Mouse (Mus musculus) spleen, embryonic (tissue): ENCODE measurements at regions not wholly inside any gene's neighbourhood (a gene's known extent, or its start where the extent isn't known, plus 50 kb on each side); places are given as distances from the start of the nearest gene placed in this dataset.

Experiments
- CTCF ChIA-PET: fragments of 350-600 bp; sonication (Branson Sonifier 250); formaldehyde crosslinking; loops from one replicate; lab custom pipeline; 2022; lab: Charles Lee

DNA sequence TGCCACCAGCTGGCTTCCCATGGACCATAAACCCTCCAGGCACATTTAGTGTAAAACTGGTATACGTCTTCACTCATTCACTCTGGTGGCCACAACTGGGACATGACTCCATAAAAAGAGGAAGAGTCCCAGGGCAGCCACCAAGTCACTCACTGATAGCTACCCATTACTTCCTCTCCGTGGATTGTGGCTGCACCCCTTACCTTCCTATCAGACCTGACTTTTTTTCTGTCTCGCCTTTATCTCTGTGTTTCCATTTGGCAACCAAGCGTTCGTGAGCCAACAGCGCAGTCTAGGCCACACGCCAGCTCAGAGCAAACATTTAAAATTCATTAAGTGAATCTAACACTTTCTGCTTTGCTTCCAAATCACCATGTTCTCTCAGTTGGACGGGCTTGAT, 53.9 kb upstream of the Slc44a1 start:
- CTCF ChIA-PET, result no interaction called here

DNA sequence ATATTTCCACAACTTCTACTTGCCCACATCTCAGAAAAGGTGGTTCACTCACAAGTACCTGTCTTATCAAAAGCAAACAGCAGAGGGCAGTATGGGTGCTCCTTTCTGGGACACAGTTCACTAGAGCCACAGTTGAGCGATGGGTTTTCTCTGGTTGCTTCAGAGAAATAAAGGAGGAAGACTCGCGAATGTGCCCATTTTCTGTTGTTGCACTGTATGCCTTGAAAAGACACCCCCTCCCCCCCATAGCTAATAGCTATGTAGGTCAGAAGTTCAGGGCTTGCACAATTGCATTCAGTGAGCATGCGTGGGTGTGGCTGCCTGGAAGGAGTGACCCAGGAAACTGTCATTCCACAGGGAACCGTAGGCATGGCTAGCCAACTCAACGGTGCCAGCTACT, 55.5 kb upstream of the Slc44a1 start:
- CTCF ChIA-PET, result interaction anchor here (0.5 to 1.6 kb wide), 4 partner anchors 11 to 202 kb away, joined by 3 to 9 read pairs (median 6); no protein-coding TSS in a partner anchor

DNA sequence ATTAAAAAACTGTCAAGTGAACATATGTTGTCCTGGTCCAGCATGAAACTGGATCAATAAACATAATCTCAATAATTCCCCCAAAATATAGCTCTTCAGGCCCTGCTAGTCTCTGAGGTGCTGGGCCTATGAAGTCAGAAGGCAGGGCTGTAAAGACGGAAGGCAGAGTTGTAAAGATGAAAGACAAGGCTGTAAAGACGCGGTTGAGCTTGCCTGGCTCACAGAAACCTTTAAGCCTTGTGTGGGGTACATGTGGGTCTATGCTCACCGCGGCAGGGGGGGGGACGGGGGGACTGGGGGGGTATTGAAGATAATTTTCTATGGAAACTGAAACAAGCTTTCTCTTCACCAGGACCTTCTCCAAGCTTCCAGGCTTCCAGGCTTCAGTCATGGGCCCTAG, 56.1 kb upstream of the Slc44a1 start:
- CTCF ChIA-PET, result interaction anchor here (0.6 to 1.6 kb wide), 4 partner anchors 17 to 201 kb away, joined by 3 to 6 read pairs (median 4); no protein-coding TSS in a partner anchor

DNA sequence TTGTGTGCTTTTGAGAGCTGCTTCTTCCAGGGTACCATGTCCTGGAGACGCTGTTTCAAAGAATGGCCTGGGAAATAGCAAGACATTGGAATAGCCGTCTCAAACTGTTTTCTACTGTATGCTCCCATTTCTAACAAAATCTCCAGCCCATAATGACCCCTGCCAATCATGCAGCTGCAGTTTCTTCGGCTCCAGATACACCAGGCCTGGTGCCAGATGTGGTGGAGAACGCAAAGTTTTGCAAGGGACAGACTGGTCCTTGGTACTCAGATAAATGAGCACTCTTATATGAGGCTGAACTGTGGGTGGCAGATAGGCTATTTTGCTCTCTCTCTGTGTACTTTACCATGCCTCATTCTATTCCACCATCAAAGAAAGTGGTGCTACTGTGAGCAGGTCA, 58.2 kb upstream of the Slc44a1 start:
- CTCF ChIA-PET, result interaction anchor here (0.6 kb wide), 1 partner anchor 13 kb away, joined by 3 read pairs; no protein-coding TSS in a partner anchor

DNA sequence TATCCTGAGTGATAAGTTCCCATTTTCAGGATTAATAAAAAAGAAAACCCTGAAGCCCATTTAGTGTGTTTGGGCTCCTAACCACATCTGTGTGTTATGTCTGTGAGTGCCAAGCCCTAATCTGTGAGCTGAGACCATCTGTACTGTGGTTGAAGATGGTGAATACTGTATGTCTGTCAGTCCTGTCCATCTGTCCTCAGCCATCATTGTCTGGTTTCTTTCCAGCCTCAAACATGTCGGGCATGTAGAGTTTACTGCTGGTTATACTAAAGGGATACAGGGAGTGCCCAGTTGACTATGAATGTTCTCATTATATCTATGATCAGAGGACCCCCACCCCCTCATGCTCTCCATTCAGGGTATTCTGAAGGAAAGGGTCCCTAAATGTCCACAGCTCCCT, 60.4 kb upstream of the Slc44a1 start:
- CTCF ChIA-PET, result no interaction called here

DNA sequence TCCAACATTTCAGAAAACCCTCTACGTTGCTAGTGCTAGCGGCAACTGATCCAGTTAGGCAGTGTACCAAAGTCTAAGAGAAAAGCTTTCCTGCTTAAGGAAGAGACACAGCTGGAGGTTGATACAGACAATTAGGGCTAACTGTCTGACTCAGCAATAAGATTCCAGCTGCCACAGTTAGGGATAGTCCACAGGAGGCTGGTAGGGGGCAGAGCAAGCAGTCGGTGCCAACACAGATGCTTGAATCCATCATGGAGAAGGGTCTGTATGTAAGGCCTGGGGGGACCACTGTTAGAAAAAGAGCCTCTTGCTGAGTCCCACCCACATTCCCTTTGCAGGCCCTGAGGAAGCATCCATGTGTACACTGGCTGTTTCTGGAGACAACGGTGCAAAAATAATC, 63.2 kb upstream of the Slc44a1 start:
- CTCF ChIA-PET, result no interaction called here

DNA sequence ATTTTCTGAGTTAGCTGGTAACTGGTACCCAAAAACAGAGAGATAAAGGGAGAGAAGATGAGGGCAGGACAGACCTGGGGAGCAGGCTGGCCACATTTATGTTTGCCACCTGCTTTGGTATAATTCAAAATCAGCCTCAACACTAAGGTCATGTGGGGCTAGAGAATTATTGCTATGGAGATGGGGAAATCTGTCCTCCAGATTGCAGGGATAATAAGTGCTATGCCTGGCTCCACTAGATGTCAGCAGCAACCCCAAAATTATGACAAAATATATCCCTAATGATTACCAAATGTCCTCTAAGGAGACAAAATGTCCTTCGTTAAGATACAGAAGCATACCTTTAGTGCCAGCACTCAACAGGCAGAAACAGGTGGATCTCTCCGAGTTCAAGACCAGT, 83.8 kb upstream of the Slc44a1 start:
- CTCF ChIA-PET, result interaction anchor here (1.4 kb wide), 1 partner anchor 13 kb away, joined by 4 read pairs; no protein-coding TSS in a partner anchor

DNA sequence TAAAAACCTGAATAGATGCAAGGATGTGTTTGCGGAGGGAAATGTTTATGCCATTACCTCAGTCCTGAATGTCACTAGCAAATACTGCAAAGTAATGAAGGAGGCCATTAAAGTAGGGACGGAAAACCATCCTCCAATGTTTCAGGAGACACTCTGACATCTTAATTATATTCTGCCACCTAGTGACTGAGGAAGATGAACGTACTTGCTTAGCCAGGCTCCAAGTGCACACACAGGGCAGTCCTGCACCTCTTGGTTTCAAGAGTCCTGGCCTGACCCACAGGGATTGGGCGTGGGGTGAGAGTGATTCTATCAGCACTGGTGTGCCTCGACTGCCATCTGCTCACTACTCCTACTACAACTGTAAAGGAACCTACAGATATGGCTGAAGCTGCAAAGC, 85.3 kb upstream of the Slc44a1 start:
- CTCF ChIA-PET, result interaction anchor here (0.9 kb wide), 1 partner anchor 243 kb away, joined by 3 read pairs; no protein-coding TSS in a partner anchor

DNA sequence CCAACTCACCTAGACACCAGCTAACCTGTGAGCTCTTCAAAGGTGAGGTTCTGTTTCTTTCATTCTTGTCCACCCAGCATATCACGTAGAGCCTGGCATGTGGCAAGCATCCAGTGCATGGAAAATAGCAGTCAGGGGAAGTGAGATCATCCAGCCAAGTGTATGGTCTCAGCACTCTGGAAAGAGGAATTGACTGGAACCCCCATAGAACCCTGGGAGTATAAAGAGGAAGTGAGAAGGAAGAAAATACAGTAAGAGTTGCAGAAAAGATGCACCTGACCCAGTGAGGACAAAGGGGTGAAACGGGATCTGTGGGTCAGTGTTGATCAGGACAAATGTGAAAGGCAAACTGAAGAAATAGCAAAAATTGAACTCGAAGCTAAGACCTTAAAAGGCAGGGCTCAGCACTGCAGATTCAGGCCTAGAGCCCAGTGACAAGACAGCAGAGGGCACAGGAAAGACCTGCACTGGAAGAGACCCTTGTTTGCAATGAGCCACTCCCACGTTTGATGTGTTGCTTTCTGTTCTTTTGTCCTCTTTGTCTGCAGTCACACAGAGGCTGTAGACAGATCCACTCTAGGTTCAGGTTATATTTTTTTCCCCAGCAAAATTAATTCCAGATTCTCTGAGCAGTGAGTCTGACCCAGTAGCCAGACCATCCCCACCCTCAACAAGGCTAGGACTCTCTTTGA, 86.7 kb upstream of the Slc44a1 start:
- CTCF ChIA-PET, result interaction anchor here (1.0 to 1.2 kb wide), 2 partner anchors 8 to 244 kb away, joined by 3 to 6 read pairs; no protein-coding TSS in a partner anchor

DNA sequence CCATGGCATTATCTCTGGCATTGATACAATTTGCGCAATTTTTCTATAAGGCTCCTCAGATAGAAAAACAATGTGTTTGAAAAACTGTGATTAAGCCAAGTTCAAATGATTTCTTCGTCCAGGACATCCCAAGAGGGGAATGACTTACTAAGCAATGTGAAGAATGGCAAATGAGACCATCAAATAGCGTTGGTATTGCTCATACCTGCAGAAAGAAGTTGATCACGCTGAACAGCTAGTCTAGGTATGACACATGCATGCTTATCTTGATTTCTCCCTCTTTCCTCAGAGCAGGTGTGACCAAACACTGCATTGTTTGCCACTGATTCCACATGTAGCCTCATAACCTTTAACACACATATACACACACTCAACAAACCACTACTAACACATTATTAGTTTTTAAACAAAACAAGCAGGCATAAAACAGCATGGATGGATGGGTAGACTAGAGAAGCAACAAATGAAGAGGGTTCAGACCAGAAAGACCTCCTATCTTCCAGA, 89.1 kb upstream of the Slc44a1 start:
- CTCF ChIA-PET, result no interaction called here

DNA sequence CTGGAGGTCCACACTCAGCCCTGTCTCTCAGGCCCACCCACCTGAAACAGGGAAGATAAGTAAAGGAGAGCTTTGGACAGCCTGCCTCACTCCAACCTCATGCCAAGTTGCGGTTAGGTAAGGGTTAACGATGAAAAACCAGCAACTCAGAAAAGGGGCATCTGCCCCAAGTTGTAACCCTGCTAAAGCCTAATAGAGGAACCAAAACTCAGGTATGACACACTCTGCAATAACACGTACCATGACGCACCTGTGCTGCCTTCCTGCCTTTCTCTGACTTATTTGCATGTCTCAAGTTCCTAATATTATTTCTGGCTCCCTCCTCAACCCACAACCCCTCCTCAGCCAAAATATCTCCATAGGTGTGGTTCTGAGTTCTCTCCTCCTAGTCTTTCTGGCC, 94.9 kb upstream of the Slc44a1 start:
- CTCF ChIA-PET, result no interaction called here

DNA sequence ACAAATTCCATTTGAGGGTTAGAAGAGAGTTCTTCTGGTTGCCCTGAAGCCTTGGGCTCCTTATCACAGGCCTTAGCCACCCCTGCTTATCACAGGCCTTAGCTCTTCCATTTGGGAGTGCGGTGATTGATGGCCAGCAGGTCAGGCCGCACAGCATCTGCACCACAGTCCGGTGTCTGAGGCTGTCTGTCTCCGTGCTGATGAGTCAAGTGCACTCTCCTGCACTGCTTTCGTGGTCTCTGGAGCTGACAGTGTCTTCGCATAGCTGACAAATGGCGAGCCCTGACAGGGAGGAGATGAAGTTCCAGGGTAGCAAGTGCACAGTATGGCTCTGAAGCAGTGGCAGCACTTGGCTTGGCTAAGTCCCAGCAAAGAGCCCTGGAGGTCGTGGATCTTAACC, 95.7 kb upstream of the Slc44a1 start:
- CTCF ChIA-PET, result no interaction called here

DNA sequence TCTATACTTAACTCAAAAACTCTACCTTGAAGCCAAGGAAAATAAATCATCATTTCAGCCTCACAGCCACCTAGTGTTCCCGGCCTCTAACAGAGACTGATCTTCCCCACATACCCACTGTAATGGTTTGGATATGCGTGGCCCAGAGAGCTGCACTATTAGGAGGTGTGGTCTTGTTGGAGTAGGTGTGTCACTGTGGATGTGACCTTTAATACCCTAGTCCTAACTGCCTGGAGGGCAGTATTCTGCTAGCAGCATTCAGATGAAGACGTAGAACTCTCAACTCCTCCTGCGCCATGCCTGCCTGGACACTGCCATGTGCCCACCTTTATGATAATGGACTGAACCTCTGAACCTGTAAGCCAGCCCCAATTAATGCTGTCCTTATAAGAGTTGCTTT, 99.0 kb upstream of the Slc44a1 start:
- CTCF ChIA-PET, result no interaction called here

DNA sequence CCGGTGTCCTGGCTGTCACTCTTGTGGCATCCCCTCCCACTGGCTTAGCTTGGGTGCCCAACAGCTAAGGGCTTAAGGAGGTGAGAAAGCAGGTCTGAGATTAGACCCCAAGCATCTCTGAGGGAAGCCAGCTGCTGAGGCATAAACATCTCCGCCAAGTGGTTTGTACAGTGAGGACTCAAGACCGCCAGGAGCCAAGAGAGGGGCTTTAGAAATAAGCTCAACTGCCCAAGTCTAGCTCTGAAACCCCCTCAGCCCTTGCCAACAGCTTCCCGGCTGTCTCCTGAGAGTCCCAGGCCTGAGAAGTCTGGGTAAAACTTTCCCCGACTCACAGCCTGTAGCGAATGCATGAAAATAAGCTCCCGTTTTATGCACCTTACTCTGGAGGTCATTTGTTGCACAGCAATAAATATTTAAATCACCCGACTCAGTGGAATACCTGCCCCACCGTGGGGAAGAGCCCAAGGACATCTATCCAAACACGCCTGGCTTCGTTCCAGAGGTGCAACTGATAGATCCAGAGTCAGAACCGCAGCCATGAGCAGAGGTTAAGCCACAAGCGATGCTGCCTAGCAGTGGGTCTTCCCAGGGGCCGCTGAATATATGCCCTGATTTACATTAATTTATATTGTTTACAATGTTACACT, 100.1 kb upstream of the Slc44a1 start:
- CTCF ChIA-PET, result no interaction called here

DNA sequence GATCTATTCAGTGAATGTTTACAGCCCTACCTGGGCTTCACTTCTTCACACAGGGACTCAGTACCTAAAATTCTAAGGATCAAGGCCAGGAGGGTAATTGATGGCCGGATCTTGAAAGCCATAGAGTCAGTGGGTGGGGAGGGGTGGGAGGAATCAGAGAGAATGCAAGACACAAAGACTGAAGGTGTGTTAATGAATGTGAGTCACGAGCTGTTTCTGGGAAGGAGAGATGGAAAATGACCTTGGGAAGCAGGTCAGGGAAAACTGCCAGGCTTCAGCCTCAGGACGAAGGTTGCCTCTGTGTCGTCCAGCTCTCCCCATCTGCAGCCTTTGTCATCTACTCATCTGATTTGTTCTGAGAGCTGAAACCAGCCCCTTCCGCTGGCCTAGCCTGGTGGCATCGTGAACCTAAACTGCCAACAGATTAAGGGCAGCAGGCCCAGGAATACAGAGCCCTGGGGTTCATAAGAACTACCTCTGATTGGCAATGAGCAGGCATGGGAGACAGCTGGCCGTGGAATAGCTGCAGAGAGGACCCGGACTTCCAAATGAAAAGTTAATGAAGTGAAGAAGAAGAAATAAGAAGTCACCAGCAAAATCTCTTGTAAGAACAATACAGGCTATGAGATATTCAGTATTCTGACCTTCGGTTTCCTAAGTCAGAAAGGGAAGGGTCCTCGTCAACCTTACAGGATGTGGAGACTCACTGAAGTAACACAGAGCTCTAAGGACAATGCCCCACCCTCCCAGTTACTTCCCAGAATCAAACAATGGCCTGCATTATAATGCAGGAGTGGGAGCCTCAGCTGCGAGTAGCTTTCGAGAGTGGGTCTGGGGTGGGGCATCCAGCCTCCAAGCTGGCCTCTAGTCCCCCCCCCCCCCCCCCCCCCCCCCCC, 100.8 kb upstream of the Slc44a1 start:
- CTCF ChIA-PET, result no interaction called here

DNA sequence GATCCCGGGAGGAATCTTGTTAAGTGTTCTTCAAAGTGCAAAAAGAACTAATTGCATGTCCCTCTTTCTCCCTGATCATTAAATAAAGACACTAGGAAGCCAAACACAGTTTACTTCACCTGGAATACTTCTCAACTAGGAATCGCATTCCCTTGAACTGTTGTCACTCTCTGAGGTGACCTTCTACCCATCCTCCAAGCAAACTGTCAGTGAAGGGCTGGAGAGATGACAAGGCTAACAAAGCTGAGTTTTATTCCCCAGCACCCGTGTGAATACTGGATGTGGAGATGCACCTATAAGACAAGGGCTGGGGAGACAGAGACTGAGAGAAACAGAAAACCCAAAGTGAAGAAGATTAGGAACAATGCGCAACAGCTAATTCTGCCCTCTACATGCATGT, 101.7 kb upstream of the Slc44a1 start:
- CTCF ChIA-PET, result no interaction called here

DNA sequence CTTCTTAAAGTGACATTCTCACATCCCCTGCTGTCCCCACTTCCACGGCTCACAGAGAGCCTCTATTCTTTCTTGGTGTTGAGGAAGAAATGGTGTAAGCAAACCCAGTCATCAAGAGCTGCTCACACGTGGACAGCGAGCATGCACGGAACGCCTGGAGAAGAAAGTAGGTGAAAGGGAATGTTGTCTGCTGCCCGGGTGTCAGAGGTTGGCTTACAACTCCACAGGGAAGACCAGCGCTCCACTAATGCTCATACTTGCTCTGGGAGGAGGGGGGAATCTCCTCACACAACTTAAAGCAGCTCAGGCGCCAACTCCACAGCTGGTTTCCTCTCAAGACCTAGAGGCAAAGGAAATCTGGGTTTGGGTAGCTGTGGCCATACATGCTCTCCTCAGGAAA, 102.4 kb upstream of the Slc44a1 start:
- CTCF ChIA-PET, result no interaction called here

DNA sequence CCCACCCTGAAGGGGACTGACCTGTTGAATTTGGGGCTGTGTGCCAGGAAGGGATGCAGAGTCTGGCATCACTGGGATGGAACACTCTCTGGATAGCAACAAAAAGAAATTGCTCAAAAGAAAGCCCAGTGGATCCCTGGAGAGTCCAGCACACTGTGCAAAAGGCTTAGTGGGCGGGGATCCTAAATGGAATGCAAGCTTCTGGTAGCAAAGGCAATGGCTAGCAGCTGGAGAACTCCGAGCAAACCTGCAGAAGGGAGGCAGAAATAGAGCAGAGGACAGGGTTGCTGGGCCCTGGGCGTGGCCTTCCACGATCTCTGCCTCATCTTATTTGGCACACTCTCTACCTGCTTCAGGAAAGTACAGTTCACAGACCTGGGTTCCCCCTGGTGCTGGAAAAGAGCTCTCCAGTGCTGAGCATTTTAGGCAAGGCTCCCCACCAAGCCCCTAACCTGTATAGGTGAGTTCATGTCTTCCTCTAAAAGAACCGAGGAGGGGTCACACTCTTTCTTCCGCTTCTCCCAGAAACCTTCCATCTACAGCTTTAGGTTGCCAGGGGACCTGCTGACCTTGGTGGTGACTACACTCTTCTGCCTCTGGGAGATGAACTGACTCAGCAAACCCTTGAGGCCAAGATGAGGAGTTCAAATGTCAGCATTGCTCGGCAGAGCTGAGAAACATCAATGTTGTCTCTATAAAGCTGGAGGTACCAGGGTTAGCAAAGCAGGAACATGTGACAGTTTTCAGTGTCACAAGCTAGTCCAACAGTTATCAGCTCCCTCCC, 112.6 kb upstream of the Slc44a1 start:
- CTCF ChIA-PET, result interaction anchor here (0.7 kb wide), 1 partner anchor 176 kb away, joined by 6 read pairs; no protein-coding TSS in a partner anchor

DNA sequence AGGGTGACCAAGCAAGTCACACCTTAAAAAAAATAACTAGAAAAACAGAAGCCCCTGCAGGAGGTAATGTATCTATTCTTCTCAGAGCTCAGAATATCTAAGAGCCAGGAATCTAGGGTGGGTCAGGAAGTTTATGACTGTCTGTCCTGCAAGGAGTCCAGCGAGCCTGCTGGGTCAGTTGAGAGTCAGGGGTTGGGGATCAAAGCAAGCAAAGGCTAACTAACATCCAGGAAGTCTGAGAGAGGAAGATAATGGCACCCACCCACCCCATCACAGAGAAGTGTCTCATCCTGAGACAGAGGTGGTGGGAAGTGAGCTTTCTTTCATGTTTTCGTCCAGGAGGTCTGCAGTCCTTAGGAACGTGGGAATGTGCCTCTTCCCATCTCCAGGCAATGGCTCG, 116.4 kb upstream of the Slc44a1 start:
- CTCF ChIA-PET, result no interaction called here

DNA sequence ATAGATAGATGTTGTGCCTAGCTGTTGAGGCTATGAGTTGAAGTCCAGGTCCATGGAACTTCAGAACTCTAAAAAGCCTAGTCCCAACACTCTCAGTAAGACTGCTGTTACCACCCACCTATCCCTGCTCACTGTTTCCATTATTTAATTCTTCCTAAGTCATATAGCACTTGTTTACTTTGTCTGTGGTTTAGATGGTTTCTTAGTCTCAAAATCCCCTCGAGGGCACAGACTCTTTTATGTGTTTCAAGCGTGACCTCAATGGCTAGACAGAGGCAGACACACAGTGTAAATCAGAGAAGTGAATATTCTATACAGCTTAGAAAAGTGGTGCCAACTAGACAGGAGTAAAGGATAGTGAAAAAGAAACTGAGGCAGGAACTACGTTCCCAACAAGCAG, 117.0 kb upstream of the Slc44a1 start:
- CTCF ChIA-PET, result interaction anchor here (0.7 kb wide), 1 partner anchor 213 kb away, joined by 3 read pairs; no protein-coding TSS in a partner anchor

DNA sequence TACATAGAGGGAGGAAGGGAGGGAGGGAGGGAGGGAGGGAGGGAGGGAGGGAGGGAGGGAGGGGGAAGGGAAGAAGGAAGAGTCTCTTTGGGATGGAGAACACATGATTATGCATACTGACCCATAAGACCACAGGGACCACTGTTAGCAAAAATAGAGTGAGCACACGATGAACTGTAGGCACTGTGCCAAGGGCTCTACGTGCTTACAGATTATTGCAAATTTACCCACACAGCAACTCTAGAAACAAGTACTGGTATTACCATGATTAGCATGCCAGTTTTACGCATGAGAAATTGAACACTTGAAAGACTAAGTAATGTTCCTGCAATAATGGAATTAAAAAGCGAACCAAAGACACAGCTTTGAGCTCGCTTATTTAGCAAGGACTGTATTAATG, 117.7 kb upstream of the Slc44a1 start:
- CTCF ChIA-PET, result interaction anchor here (0.7 kb wide), 1 partner anchor 212 kb away, joined by 3 read pairs; no protein-coding TSS in a partner anchor
